29 mouse cellular contexts compared by ENCODE assay signal in the genomic region with DNA sequence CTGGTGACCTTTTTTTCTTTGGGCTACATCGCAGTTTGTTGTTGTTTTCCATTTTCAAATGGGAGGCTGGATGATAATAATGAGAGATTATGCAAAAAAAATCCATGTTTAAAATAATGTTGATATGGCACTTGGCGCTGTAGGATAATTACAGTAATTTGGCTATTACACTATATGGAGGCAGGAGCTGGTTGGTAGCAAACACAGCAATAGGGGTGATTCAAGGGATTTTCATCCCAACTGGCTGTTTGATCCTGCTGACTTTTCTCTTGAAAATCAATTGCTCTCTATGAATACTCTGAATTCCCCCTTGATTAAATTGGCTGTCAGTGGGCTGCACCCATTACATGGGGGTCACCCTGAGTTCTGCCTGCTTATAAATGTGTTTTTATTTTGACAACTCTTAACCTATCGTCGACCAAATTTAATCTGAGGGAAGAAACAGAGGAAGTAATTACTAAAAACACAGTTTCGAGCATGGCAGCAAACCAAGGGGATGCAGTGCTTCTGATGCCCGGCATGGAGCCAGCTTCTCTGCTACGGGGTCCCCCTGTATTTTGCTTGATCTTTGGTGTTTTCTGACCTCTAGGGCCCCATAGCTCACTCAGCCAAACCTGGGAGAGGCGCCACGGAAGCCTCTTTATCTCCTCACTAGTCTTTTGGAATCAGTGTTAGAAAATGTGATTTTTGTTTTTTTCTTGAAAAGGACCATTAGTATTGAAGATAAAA. TPM values are rescaled to one million over a fixed set of nuclear protein-coding genes. Genes with fewer than 3 reads are reported as not detected.
DNase-seq lines count a peak whose midpoint lies in the region; ATAC-seq lines count a peak whose summit lies in the region.
"Had no signal": no experiment of that assay in that cellular context is flagged by ENCODE, and none has a peak within 500 bp of the region (broad histone marks: within the 10 kb centered on the region; RNA-seq: fewer than 3 reads in every experiment).

No protein-coding gene starts in this region.

- H3K27me3 ChIP-seq in midbrain, embryonic 11.5 days (ENCODE audit: control insufficient read depth, insufficient read depth, low read length): no peaks in the 10 kb centered on the region
- no peaks in the 10 kb centered on the region for H3K27me3 ChIP-seq in midbrain, embryonic 10.5 days (ENCODE audit: low read depth, poor library complexity, severe bottlenecking)
- no peaks in the 10 kb centered on the region for H3K27me3 ChIP-seq in forebrain, embryonic 15.5 days
- H3K27me3 ChIP-seq in midbrain, embryonic 16.5 days (ENCODE audit: control insufficient read depth, insufficient read depth, low read depth, low read length): no peaks in the 10 kb centered on the region
- H3K27me3 ChIP-seq: CH12.LX; embryonic facial prominence, embryonic 12.5 days; heart, embryonic 13.5 days; limb, embryonic 15.5 days; neural tube, embryonic 12.5 days had no signal

- H3K4me1 ChIP-seq in midbrain, embryonic 11.5 days (ENCODE audit: control insufficient read depth, insufficient read depth, low read length): peaks cover 15% of the 10 kb centered on the region
- H3K4me1 ChIP-seq in midbrain, embryonic 10.5 days: peaks cover 35% of the 10 kb centered on the region
- peaks cover 37% of the 10 kb centered on the region for H3K4me1 ChIP-seq in forebrain, embryonic 15.5 days
- peaks cover 17% of the 10 kb centered on the region for H3K4me1 ChIP-seq in midbrain, embryonic 16.5 days (ENCODE audit: control insufficient read depth, insufficient read depth, low read length)
- H3K4me1 ChIP-seq: heart, embryonic 13.5 days had no signal

- no peak overlapping the region for H3K4me2 ChIP-seq in midbrain, embryonic 11.5 days
- no peak overlapping the region for H3K4me2 ChIP-seq in forebrain, embryonic 15.5 days (replicated peaks)
- H3K4me2 ChIP-seq in midbrain, embryonic 16.5 days (ENCODE audit: low read length): no peak overlapping the region
- H3K4me2 ChIP-seq: embryonic facial prominence, embryonic 12.5 days; heart, embryonic 13.5 days; limb, embryonic 15.5 days; neural tube, embryonic 12.5 days had no signal

- H3K9me3 ChIP-seq in midbrain, embryonic 11.5 days (ENCODE audit: control insufficient read depth, low read length): no peaks in the 10 kb centered on the region
- H3K9me3 ChIP-seq in midbrain, embryonic 10.5 days (replicated peaks): no peaks in the 10 kb centered on the region
- H3K9me3 ChIP-seq in forebrain, embryonic 15.5 days: no peaks in the 10 kb centered on the region
- no peaks in the 10 kb centered on the region for H3K9me3 ChIP-seq in midbrain, embryonic 16.5 days (replicated peaks; ENCODE audit: control insufficient read depth, low read length, poor library complexity, severe bottlenecking)
- H3K9me3 ChIP-seq: embryonic facial prominence, embryonic 12.5 days; heart, embryonic 13.5 days; hindbrain, embryonic 10.5 days; limb, embryonic 10.5 days; limb, embryonic 15.5 days; neural tube, embryonic 12.5 days had no signal

- no peak overlapping the region for H3K9ac ChIP-seq in midbrain, embryonic 11.5 days (ENCODE audit: low read length)
- H3K9ac ChIP-seq in forebrain, embryonic 15.5 days (replicated peaks): no peak overlapping the region
- no peak overlapping the region for H3K9ac ChIP-seq in midbrain, embryonic 16.5 days (ENCODE audit: low read depth, low read length)
- H3K9ac ChIP-seq: embryonic facial prominence, embryonic 12.5 days; heart, embryonic 13.5 days; limb, embryonic 15.5 days; liver, embryonic 14.5 days; neural tube, embryonic 12.5 days had no signal

- H3K4me3 ChIP-seq in midbrain, embryonic 11.5 days (ENCODE audit: low read depth, low read length): no peak overlapping the region
- no peak overlapping the region for H3K4me3 ChIP-seq in midbrain, embryonic 10.5 days
- no peak overlapping the region for H3K4me3 ChIP-seq in forebrain, embryonic 15.5 days
- H3K4me3 ChIP-seq in midbrain, embryonic 16.5 days (ENCODE audit: low read depth, low read length): no peak overlapping the region
- H3K4me3 ChIP-seq: embryonic facial prominence, embryonic 12.5 days; heart, embryonic 13.5 days; hindbrain, embryonic 10.5 days; limb, embryonic 10.5 days; limb, embryonic 15.5 days; myocyte; neural tube, embryonic 12.5 days had no signal

- H3K36me3 ChIP-seq in midbrain, embryonic 11.5 days (ENCODE audit: control insufficient read depth, insufficient read depth, low read length): no peaks in the 10 kb centered on the region
- H3K36me3 ChIP-seq in midbrain, embryonic 10.5 days: no peaks in the 10 kb centered on the region
- H3K36me3 ChIP-seq in forebrain, embryonic 15.5 days: no peaks in the 10 kb centered on the region
- no peaks in the 10 kb centered on the region for H3K36me3 ChIP-seq in midbrain, embryonic 16.5 days (ENCODE audit: control insufficient read depth, insufficient read depth, low read length)
- H3K36me3 ChIP-seq: embryonic facial prominence, embryonic 12.5 days; heart, embryonic 13.5 days; hindbrain, embryonic 10.5 days; limb, embryonic 10.5 days; limb, embryonic 15.5 days; neural tube, embryonic 12.5 days had no signal

- WGBS in midbrain, embryonic 11.5 days: 72% methylated on average over 9 of the region's 9 CpGs
- WGBS in midbrain, embryonic 10.5 days: 70% methylated on average over 9 of the region's 9 CpGs
- WGBS in forebrain, embryonic 15.5 days: 34% methylated on average over 9 of the region's 9 CpGs
- 40% methylated on average over 9 of the region's 9 CpGs for WGBS in midbrain, embryonic 16.5 days

- ATAC-seq in midbrain, embryonic 11.5 days (ENCODE audit: low FRiP score): no peak
- ATAC-seq in forebrain, embryonic 15.5 days (replicated peaks): peak; percentile 68
- ATAC-seq in midbrain, embryonic 16.5 days: peak; percentile 66; the same call in 1 of the 2 replicates
- ATAC-seq: intestine, embryonic 16.5 days had no signal

- no peak overlapping the region for H3K27ac ChIP-seq in midbrain, embryonic 11.5 days (ENCODE audit: low read depth, low read length)
- H3K27ac ChIP-seq in midbrain, embryonic 10.5 days (replicated peaks): no peak overlapping the region
- H3K27ac ChIP-seq in forebrain, embryonic 15.5 days (replicated peaks): peak overlapping the region; percentile 67; the same call in 1 of the 2 replicates
- H3K27ac ChIP-seq in midbrain, embryonic 16.5 days (ENCODE audit: low read length): no peak overlapping the region; the same call in 1 of the 2 replicates
- H3K27ac ChIP-seq: heart, embryonic 13.5 days; hindbrain, embryonic 10.5 days; kidney, postnatal 0 days; limb, embryonic 10.5 days; limb, embryonic 15.5 days; liver, embryonic 14.5 days; neural tube, embryonic 12.5 days had no signal

- peak; percentile 58 for DNase-seq in cerebellum, postnatal 10 days
- DNase-seq in cerebellum, adult 9-11 months: no peak
- DNase-seq in midbrain, embryonic 11.5 days (ENCODE audit: low spot score, missing footprints): peak; percentile 69
- no peak for DNase-seq in midbrain, embryonic 10.5 days (ENCODE audit: low spot score)
- no peak for DNase-seq in urinary bladder, postnatal 25 days (ENCODE audit: low spot score)
- no peak for DNase-seq in urinary bladder, postnatal 36 days (ENCODE audit: low spot score in 2 of 2)
- DNase-seq: adrenal gland, postnatal 10 days; cerebellum, adult 11-12 months; cerebellum, postnatal 25 days; heart, postnatal 10 days; kidney, adult 8-10 months; kidney, postnatal 4 days; lung, adult 2 months; lung, postnatal 14 days; thymus, adult 2 months; thymus, postnatal 36 days had no signal

RNA-seq across cellular contexts. Expression of a gene that starts 47.7 kb away (rescaled TPM):
- polyA plus RNA-seq in midbrain, embryonic 11.5 days (2014; fragmentation: Nextera tagmentation; extraction: Ambion mirVana): 44.2 and 46.6 TPM in 2 replicates
- polyA plus RNA-seq in midbrain, embryonic 10.5 days (2016; fragmentation: Nextera tagmentation; extraction: Ambion mirVana): 34.7 and 38.7 TPM in 2 replicates
- 31.3 and 34.9 TPM in 2 replicates for polyA plus RNA-seq in forebrain, embryonic 15.5 days (2015; fragmentation: Nextera tagmentation; extraction: Ambion mirVana)
- 19.1 and 24.6 TPM in 2 replicates for polyA plus RNA-seq in midbrain, embryonic 16.5 days (2015; fragmentation: Nextera tagmentation; extraction: Ambion mirVana)

RNA-seq across cellular contexts. Expression of a gene that starts 47.9 kb away (rescaled TPM):
- polyA plus RNA-seq in midbrain, embryonic 11.5 days (2014; fragmentation: Nextera tagmentation; extraction: Ambion mirVana): 0.87 and 1.2 TPM in 2 replicates
- polyA plus RNA-seq in midbrain, embryonic 10.5 days (2016; fragmentation: Nextera tagmentation; extraction: Ambion mirVana): 0.75 and 0.78 TPM in 2 replicates
- 1.9 and 2.2 TPM in 2 replicates for polyA plus RNA-seq in forebrain, embryonic 15.5 days (2015; fragmentation: Nextera tagmentation; extraction: Ambion mirVana)
- polyA plus RNA-seq in midbrain, embryonic 16.5 days (2015; fragmentation: Nextera tagmentation; extraction: Ambion mirVana): 2.9 and 4.7 TPM in 2 replicates
- polyA plus RNA-seq: liver, embryonic 14.5 days had no signal

Comparison
In these comparisons a context has a peak if more than half of its experiments do, and no peak if none do; other contexts are left out.
1. DNase-seq: peak in cerebellum, postnatal 10 days (2 of 2) and midbrain, embryonic 11.5 days (single experiment); none in cerebellum, adult 9-11 months (single experiment), midbrain, embryonic 10.5 days (single experiment), urinary bladder, postnatal 25 days (single experiment) and urinary bladder, postnatal 36 days (0 of 2).